Mouse (Mus musculus) forelimb bud, embryonic 11.5 days (tissue): ENCODE results near the gene Rita1.

Experiments used
- DNase-seq: peaks from one replicate; pipeline ENCODE4 v3.0.0-alpha.2; 2012; ENCODE audit warnings: low read depth, low spot score

Rita1 gene

GRCm38 (mm10) chr5:120612442-120612821 lies at the start of gene Rita1, which contains the start of gene Ddx54:
Rita1 (minus strand) TSS chr5:120612589.
Ddx54 (plus strand) TSS chr5:120612739.
- DNase-seq, result peak; percentile 97

DNA sequence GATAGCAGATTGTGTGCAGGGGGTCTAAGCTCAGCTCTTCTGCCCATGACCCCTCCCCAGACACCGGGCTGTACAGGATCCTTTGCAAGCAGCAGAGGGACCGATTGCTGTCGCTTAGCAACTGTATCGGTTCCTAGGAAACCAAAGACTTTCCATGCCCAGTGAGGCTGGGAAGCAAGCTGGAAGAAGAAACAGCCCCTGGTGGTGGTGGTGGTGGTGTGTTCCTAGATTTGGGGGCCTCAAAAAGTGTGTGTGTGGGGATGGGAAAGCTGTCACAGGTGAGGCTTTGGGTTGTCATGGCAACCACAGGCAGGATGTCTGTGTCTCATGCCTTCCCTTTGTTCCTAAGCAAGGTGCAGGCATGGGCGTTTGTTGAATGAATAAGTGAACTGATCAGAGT lies 48.4 kb upstream of the Rita1 start:
- no peak for DNase-seq

- no peak for DNase-seq
Measured at GRCm38 (mm10) chr5:120656281-120656751, 43.9 kb upstream of the Rita1 start.

GRCm38 (mm10) chr5:120653873-120654272 lies 41.5 kb upstream of the Rita1 start:
- DNase-seq, result no peak

GRCm38 (mm10) chr5:120652915-120653701 lies 40.7 kb upstream of the Rita1 start:
- DNase-seq, result no peak

DNA sequence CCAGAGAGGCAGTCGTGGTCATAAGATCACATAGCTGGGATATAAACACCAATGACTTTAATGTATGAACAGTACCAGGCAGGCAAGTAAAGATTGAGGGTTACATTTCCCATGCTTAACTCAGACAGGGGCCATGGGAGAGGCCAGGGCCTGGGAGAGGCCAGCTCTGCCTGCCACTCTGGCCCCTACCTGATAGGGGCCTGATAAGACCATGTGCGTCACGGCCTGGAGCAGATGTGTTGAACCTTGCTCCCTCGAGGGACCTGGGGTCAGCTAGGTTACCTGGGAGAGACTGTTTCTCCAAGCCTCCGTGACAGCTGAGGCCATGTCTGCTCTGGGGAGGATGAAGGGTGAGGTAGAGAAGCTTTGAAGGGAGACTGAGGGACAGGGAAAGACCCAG lies 38.8 kb upstream of the Rita1 start:
- DNase-seq, result no peak

GRCm38 (mm10) chr5:120649938-120650337 lies 37.5 kb upstream of the Rita1 start:
- DNase-seq, result no peak

DNA sequence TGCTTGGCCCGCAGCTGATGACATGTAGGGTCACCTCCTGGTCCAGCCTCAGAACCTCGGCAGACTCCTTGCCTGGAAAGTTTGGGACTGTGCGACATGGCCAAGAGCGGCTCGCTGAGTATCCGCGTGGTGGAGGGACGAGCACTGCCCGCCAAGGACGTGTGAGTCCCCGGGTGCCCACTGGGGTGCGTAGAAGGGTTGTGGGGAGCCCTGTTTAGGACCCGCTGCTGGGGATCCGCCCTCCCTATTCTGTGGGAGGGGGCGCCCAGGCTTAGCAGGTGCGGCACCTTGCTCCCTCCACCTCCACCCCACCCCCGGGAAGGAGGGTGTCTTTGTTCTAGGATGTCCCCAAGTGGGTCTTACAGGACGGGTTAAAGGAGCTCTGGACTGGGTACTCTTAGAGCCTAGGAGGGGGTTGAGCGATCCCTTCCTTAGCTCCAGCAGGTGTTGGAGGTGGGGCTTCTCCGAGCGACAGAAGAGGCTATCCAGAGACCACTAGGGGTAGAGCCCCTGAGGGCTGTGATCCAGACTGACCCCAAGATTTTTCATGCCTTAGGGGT lies 37.1 kb upstream of the Rita1 start:
- DNase-seq, result no peak

DNA sequence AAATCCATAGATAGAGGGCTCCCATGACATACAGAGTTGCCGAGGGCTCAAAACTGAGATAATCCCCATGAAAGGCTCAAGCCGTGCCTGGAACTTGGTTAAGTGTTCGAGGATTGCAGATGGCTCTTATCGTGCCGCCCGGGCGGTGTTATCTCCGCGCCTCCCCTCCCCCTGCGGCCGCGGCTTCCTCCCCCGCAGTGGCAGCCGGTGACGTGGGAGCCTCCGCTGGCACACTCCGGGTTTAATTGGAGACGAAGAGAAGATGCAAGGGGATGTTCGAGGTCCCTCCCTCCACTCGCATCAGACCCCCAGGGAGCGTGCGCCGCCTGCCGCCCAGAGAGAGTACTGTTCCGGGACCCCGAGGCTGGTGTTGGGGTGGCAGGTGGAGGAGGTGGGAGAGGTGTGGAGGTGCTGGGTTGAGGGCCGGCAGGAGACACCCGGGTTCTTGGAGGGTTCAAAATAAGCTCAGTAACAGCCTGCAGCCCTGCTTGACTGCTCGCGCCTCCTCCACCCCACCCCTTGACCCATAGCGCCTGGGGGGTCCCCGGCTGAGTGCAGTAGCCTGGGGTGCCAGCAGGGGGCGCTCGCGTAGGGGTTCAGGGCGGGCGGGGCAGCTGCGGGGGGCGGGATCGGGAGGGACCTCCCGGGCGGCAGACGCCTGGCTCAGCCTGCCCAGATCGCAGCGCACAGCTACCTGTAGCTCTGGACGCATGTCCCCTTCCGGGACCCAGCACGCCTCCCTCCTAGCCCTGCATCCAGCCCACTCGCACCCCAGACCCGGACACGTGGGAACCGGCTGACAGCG lies 36.4 kb upstream of the Rita1 start, which contains the start of gene Rasal1:
Rasal1 (plus strand) TSS at position 244 of the 805 bp plus-strand sequence.
- DNase-seq, result no peak

DNA sequence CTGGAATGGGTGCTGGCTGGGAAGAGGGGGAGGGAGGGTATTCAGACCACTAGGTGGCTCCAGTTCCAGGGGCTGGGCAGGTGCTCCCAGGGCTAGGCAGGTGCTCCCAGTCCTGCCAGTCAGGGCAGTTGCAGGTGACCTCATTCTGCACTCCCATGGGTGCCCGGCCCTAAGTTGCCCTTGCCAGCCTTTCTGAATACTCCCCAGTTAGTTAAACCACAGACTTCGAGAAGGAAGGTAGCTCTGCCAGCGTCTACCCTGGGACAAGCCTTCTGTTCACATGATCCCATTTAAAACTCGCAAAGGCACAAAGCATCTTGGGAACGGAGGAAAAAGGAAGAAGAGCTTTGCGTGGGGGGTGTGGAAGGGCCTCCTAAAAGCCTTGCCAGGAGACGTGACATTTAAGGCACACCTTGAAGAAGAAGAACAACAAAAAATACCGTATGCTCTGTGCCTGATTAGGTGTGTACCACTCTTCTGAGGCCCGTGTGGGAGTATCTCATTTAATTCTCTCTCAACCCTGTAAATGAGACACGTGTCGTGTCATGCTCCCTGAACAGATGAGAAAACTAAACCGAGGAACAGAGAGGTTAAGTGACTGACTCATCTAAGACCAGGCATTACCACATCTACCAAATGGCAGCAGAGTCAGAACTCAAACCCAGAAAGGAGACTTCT lies 35.6 kb upstream of the Rita1 start:
- no peak for DNase-seq

DNA sequence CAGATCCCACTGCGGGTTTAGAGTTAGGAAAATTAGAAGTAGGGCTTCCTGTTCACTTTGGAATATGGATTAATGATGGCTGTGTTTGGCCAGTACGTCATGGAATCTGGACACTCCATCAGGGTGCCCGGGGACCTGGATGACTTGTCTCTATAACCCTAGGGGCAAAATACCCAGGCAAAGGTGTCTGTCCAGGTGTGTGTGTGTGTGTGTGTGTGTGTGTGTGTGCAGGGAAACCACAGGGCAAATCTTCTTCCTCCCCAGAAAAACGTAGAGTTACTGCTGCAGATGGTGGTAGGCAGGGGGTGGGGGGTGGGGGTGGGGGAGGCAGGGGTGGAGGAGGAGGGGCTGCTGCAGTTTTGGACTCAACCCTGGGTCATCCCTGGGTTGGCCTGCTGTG lies 35.0 kb upstream of the Rita1 start:
- no peak for DNase-seq

DNA sequence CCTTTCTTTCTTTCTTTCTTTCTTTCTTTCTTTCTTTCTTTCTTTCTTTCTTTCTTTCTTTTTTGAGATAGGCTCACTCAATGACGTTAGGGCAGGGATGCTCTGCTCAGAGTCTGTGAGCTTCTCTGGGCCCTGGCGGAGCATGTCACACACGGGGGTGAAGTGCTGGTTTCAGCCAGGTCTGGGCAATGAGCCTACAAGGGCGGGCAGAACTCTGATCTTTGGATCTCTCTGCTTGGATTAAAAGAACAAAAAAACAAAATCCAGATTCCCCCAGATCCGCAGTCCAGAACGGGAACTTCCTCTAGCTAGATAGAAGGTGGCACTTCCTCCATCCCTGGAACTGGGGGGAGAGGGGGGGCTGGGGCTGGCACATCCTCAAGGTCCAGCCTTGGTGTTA lies 33.5 kb upstream of the Rita1 start:
- DNase-seq, result no peak

GRCm38 (mm10) chr5:120644227-120644626 lies 31.8 kb upstream of the Rita1 start:
- DNase-seq, result no peak

DNA sequence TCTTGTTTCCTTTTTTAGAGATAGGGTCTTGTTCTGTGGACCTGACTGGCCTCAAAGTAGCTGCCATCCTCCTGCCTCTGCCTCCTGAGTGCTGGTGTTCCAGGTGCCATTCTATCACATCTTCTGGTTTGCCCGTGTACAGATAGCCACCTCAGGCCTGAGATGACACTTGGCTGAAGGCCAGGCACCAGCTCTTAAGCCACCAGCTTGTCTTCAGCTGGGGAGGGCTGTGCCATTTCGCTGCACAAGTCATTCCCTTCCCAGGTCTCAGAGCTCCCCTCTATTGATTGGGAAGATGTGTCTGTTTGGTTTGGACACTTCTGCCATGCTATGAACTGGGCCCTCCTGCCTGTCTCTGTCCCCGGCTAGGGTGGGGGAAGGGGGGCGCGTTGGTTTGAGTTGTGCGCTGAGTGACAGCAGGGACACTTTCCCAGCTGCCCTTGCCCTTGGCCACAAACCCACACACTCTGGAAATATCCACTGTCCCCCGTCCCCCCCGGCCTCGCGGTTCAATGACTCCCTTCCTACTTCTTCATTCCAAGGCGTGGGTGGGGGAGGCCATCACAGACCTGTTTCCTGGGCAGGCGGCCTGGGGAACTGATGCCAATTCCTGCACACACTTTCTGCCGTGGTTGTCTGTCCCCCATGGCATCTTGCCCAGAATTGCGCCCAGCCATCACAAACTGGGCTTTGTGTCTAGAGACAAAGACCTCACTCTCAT lies 31.1 kb upstream of the Rita1 start:
- DNase-seq, result no peak

GRCm38 (mm10) chr5:120640094-120640493 lies 27.7 kb upstream of the Rita1 start:
- DNase-seq, result no peak

DNA sequence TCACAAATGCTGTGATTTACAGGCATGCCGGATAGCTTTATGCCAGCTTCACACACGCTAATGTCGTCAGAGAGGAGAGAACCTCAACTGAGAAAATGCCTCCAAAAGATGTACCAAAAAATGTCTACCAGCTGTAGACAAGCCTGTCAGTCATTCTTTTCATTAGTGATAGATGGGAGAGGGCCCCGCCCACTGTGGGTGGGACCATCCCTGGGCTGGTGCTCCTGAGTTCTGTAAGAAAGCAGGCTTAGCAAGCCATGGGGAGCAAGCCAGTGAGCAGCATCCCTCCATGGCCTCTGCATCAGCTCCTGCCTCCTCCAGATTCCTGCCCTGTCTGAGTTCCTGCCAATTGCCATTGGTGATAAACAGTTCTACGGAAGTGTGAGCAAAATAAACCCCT lies 23.2 kb upstream of the Rita1 start:
- no peak for DNase-seq

DNA sequence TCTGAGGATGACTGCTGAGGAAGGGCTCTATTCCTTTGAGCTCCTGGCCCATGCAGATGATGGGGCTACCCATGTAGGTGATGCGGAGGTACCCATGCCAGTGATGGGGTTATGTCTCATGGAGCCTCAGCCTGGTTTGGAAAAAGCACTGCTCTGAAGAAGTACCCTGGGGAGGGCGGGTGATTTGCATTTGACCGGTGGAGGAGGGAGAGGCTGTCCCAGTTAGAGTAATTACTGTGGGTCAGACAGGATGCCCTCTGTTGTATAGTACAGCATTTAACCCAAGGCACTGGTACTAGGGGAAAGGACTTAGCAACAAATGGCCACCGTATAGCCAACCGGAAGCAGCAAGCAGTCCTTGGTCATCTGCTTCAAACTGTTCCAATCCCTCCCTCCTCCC lies 22.5 kb upstream of the Rita1 start:
- no peak for DNase-seq

GRCm38 (mm10) chr5:120634131-120634530 lies 21.7 kb upstream of the Rita1 start, which contains the start of gene Cfap73:
Cfap73 (minus strand) TSS chr5:120634235.
- no peak for DNase-seq

GRCm38 (mm10) chr5:120631892-120632291 lies 19.5 kb upstream of the Rita1 start:
- DNase-seq, result no peak

GRCm38 (mm10) chr5:120631128-120631527 lies 18.7 kb upstream of the Rita1 start:
- DNase-seq, result no peak

- no peak for DNase-seq
Measured at GRCm38 (mm10) chr5:120628624-120629023, 16.2 kb upstream of the Rita1 start.
